Mouse (Mus musculus): ENCODE measurements around the gene Gm16253. TPM values are rescaled to one million over a fixed set of nuclear protein-coding genes. Genes with fewer than 3 reads are reported as not detected.

Gene Gm16253
- total and polyA plus RNA-seq, 3 experiments, result 1.4 TPM; not detected in 2

DNA sequence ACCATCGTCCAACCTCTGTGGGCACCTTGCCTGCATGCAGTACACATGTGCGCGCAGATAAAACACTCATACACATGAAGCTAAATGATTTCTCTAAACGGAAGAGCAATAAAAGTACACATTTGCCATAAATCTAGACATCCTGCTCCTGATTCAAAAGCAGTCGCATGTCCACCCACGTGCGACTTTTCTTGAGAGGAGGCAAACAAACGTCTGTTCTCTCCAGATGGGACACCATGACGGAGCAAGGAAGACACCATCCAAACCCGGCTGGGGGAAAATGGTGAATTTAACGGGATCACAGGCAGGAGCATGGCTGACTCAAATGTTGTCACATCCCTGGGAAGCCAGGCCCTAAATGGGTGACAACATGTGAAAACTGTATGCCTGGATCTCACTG is 33.4 kb upstream of the Gm16253 start:
- DNase-seq (ENCODE audit: low read depth, low spot score), result no peak
- no peaks in the 10 kb centered on the region for H3K79me2 ChIP-seq (ENCODE audit: control insufficient read depth, insufficient read depth, low read length, poor library complexity)
- H3K9ac ChIP-seq (ENCODE audit: control insufficient read depth, low read depth, low read length, poor library complexity, severe bottlenecking), result no peak overlapping the region
- no peaks in the 10 kb centered on the region for H3K27me3 ChIP-seq (ENCODE audit: control insufficient read depth in 1 of 2, insufficient read depth in 2 of 2, low read length in 2 of 2)
- TF ChIP-seq ETS1 (IDR thresholded peaks at IDR 0.05; ENCODE audit: low read depth, low read length) (no peak), SMC3 (IDR thresholded peaks at IDR 0.05; ENCODE audit: low read depth, low read length) (no peak), NELFE (IDR thresholded peaks at IDR 0.05; ENCODE audit: low read depth, low read length) (no peak), USF2 (IDR thresholded peaks at IDR 0.05; ENCODE audit: borderline replicate concordance in 1 of 2, insufficient read depth in 1 of 2, low read depth in 1 of 2, low read length in 2 of 2) (no peak), MEF2A (IDR thresholded peaks at IDR 0.05; ENCODE audit: extremely low read depth, insufficient replicate concordance, low read depth, low read length, poor library complexity, severe bottlenecking) (no peak), BHLHE40 (IDR thresholded peaks at IDR 0.05; ENCODE audit: borderline replicate concordance, low read depth, low read length) (no peak), HCFC1 (IDR thresholded peaks at IDR 0.05; ENCODE audit: low read depth, low read length) (no peak), RAD21 (IDR thresholded peaks at IDR 0.05; ENCODE audit: low read depth, low read length) (no peak), E2F4 (IDR thresholded peaks at IDR 0.05; ENCODE audit: borderline replicate concordance, low read depth, low read length) (no peak), POLR2AphosphoS5 (IDR thresholded peaks at IDR 0.05; ENCODE audit: borderline replicate concordance, low read depth, low read length) (no peak), NRF1 (IDR thresholded peaks at IDR 0.05; ENCODE audit: insufficient read depth, low read depth, low read length, poor library complexity, severe bottlenecking) (no peak), GATA1 (IDR thresholded peaks at IDR 0.05; ENCODE audit: low read depth, low read length) (no peak), MXI1 (IDR thresholded peaks at IDR 0.05; ENCODE audit: low read depth, low read length) (no peak), MAX (IDR thresholded peaks at IDR 0.05; ENCODE audit: low read length) (no peak), SIN3A (IDR thresholded peaks at IDR 0.05; ENCODE audit: low read length) (no peak), TCF12 (IDR thresholded peaks at IDR 0.05; ENCODE audit: low read depth, low read length) (no peak), TAL1 (IDR thresholded peaks at IDR 0.05; ENCODE audit: low read length) (no peak), JUND (IDR thresholded peaks at IDR 0.05; ENCODE audit: low read depth, low read length) (no peak)
- peaks cover 10 to 12% of the 10 kb centered on the region in 2 experiments for H3K4me1 ChIP-seq (ENCODE audit: control insufficient read depth in 1 of 2, insufficient read depth in 2 of 2, low read length in 2 of 2)
- H3K27ac ChIP-seq (ENCODE audit: control insufficient read depth, low read depth, low read length), result no peak overlapping the region
- peaks cover 0 to 5% of the 10 kb centered on the region in 2 experiments; a peak in 2 of 4 replicates for H3K36me3 ChIP-seq (ENCODE audit: control insufficient read depth in 1 of 2, insufficient read depth in 2 of 2, low read length in 2 of 2)
- no peak overlapping the region for H3K4me3 ChIP-seq (ENCODE audit: control insufficient read depth in 1 of 2, insufficient read depth in 1 of 2, low read depth in 2 of 2, low read length in 2 of 2)
- no peaks in the 10 kb centered on the region for H3K9me3 ChIP-seq (replicated peaks; ENCODE audit: insufficient read depth, low read length)

DNA sequence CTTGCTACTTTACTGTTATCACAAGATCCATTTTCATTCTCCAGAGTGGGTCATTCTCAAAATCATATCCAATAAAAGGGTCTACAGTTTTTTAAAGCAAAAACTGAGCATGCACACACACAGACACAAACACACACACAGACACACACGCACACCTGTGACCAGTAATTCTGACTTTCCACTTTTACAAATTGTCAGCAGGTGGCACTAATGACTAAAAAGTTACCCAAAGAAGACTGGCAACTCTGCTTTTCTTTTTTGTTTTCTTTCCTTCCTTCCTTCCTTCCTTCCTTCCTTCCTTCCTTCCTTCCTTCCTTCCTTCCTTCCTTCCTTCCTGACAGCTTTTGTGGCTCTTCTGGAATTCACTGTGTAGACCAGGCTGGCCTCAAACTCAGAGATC is 31.2 kb upstream of the Gm16253 start:
- Histone ChIP-seq H3K27me3 (ENCODE audit: control insufficient read depth in 1 of 2, insufficient read depth in 2 of 2, low read length in 2 of 2) (no peaks in the 10 kb centered on the region), H3K9ac (ENCODE audit: control insufficient read depth, low read depth, low read length, poor library complexity, severe bottlenecking) (no peak overlapping the region), H3K4me3 (ENCODE audit: control insufficient read depth in 1 of 2, insufficient read depth in 1 of 2, low read depth in 2 of 2, low read length in 2 of 2) (no peak overlapping the region), H3K79me2 (ENCODE audit: control insufficient read depth, insufficient read depth, low read length, poor library complexity) (no peaks in the 10 kb centered on the region), H3K4me1 (ENCODE audit: control insufficient read depth in 1 of 2, insufficient read depth in 2 of 2, low read length in 2 of 2) (peaks cover 7 to 8% of the 10 kb centered on the region in 2 experiments), H3K36me3 (ENCODE audit: control insufficient read depth in 1 of 2, insufficient read depth in 2 of 2, low read length in 2 of 2) (peaks cover 0 to 4% of the 10 kb centered on the region in 2 experiments; a peak in 2 of 4 replicates), H3K27ac (ENCODE audit: control insufficient read depth, low read depth, low read length) (no peak overlapping the region), H3K9me3 (replicated peaks; ENCODE audit: insufficient read depth, low read length) (no peaks in the 10 kb centered on the region)
- TF ChIP-seq HCFC1 (IDR thresholded peaks at IDR 0.05; ENCODE audit: low read depth, low read length), result no peak
- no peak for TF ChIP-seq UBTF (IDR thresholded peaks at IDR 0.05; ENCODE audit: borderline replicate concordance, insufficient read depth, low read depth, low read length)
- peak; percentile 83 for TF ChIP-seq ZC3H11A (IDR thresholded peaks at IDR 0.05; ENCODE audit: low read depth, low read length)
- peak; percentile 62 for TF ChIP-seq SIN3A (IDR thresholded peaks at IDR 0.05; ENCODE audit: low read length)
- no peak for TF ChIP-seq POLR2AphosphoS5 (IDR thresholded peaks at IDR 0.05; ENCODE audit: borderline replicate concordance, low read depth, low read length)
- no peak for TF ChIP-seq TCF12 (IDR thresholded peaks at IDR 0.05; ENCODE audit: low read depth, low read length)
- peak; percentile 87 for TF ChIP-seq RAD21 (IDR thresholded peaks at IDR 0.05; ENCODE audit: low read depth, low read length)
- TF ChIP-seq CHD1 (IDR thresholded peaks at IDR 0.05; ENCODE audit: low read depth, low read length), result no peak
- peak; percentile 21 to 83 (median 23); a peak in 4 of 6 replicates for TF ChIP-seq CTCF (IDR thresholded peaks at IDR 0.05 in 2 of 3, conservative IDR thresholded peaks at IDR 0.05 in 1 of 3; ENCODE audit: control insufficient read depth in 1 of 3, insufficient read depth in 1 of 3, low read depth in 2 of 3, low read length in 3 of 3, poor library complexity in 1 of 3, severe bottlenecking in 1 of 3)
- no peak for TF ChIP-seq MAX (IDR thresholded peaks at IDR 0.05; ENCODE audit: low read length)
- TF ChIP-seq SMC3 (IDR thresholded peaks at IDR 0.05; ENCODE audit: low read depth, low read length), result peak; percentile 87
- TF ChIP-seq EP300 (IDR thresholded peaks at IDR 0.05; ENCODE audit: low read depth in 1 of 2, low read length in 2 of 2), result no peak
- peak; percentile 57 for DNase-seq (ENCODE audit: low read depth, low spot score)

Measured in MEL (cell line).